Mouse (Mus musculus) T-helper 1 cell (primary cell): ENCODE results near the gene Sertad1.

Experiments
- in situ Hi-C: fragments of 300-600 bp; cut with MboI, MseI; formaldehyde crosslinking; loops from one replicate; pipeline ENCODE4 v1.15.1; 2025; ENCODE audit warnings: high pct_unique_total_duplicates

Gene Sertad1

GRCm38 (mm10) chr7:27538797-27539196 lies 52.1 kb downstream of the Sertad1 start:
- in situ Hi-C loops = no loop called here
